Mouse (Mus musculus): Measurements from ENCODE around the gene Adcy7. TPM values are rescaled to one million over a fixed set of nuclear protein-coding genes. Genes with fewer than 3 reads are reported as not detected.

Adcy7 gene
- total and polyA plus RNA-seq, 3 experiments, result 70.0 to 129 (median 117) TPM

DNA sequence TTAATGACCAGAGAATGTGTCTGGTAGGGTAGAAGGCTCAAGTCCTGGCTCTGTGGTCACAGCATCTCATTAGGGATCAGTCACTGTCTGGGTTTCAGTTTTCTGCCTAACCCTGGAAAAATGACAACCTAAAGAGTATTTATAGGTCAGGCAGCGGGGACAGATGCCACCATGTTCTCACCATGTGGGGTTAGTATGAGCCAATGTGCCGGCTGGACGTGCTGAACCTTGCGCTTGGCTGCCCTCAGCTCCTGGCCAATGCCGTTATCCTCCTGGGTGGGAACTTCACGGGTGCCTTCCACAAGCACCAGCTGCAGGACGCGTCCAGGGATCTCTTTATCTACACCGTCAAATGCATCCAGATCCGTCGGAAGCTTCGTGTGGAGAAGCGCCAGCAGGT, 38.1 kb downstream of the Adcy7 start:
- DNase-seq (ENCODE audit: low spot score), result no peak
- Histone ChIP-seq H3K36me3 (replicated peaks) (peaks cover 95% of the 10 kb centered on the region), H3K4me3 (ENCODE audit: low read depth, low read length) (no peak overlapping the region), H3K27me3 (ENCODE audit: insufficient read depth, low read length) (no peaks in the 10 kb centered on the region), H3K4me1 (ENCODE audit: insufficient read depth, low read depth, low read length) (peaks cover 80% of the 10 kb centered on the region), H3K9me3 (replicated peaks) (no peaks in the 10 kb centered on the region)
- no peak for ATAC-seq (ENCODE audit: extremely low read depth, insufficient number of reproducible peaks, low FRiP score, poor library complexity, severe bottlenecking)
- TF ChIP-seq TAL1 (conservative IDR thresholded peaks at IDR 0.05; ENCODE audit: low read depth, low read length), result no peak
- TF ChIP-seq GATA2 (IDR thresholded peaks at IDR 0.05; ENCODE audit: borderline replicate concordance, low read depth, low read length), result no peak
- no peak for TF ChIP-seq POLR2AphosphoS5 (IDR thresholded peaks at IDR 0.05; ENCODE audit: insufficient replicate concordance, low read depth, low read length)
- no peak for TF ChIP-seq CTCF (IDR thresholded peaks at IDR 0.05; ENCODE audit: low read depth, low read length)
- TF ChIP-seq GATA1 (IDR thresholded peaks at IDR 0.05; ENCODE audit: borderline replicate concordance, low read length), result no peak

DNA sequence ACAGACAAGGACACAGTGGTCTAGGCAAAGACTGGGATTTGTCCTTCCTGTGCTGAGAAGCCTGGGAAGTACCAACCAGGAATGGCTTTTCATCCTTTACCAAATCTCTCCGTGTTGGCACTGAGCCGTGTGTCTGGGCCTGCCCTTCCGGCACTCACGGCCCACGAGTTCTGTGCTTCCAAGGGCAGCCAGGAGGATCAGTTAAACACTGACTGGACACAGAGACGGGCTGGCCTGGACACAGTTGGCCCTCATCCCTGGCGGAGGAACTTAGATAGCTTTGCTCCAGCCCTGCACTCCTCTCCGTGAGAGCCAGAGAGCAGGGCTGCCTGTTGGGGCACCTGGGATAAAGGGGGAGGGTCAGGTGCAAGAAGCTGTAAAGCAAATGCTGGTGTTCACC, 40.8 kb downstream of the Adcy7 start:
- H3K9me3 ChIP-seq (replicated peaks), result no peaks in the 10 kb centered on the region
- DNase-seq (ENCODE audit: low spot score), result no peak
- H3K4me3 ChIP-seq (ENCODE audit: low read depth, low read length), result no peak overlapping the region
- peaks cover 100% of the 10 kb centered on the region for H3K36me3 ChIP-seq (replicated peaks)
- H3K4me1 ChIP-seq (ENCODE audit: insufficient read depth, low read depth, low read length), result peaks cover 88% of the 10 kb centered on the region
- no peak for TF ChIP-seq CTCF (IDR thresholded peaks at IDR 0.05; ENCODE audit: low read depth, low read length)
- TF ChIP-seq GATA2 (IDR thresholded peaks at IDR 0.05; ENCODE audit: borderline replicate concordance, low read depth, low read length), result no peak
- no peak for ATAC-seq (ENCODE audit: extremely low read depth, insufficient number of reproducible peaks, low FRiP score, poor library complexity, severe bottlenecking)
- H3K27me3 ChIP-seq (ENCODE audit: insufficient read depth, low read length), result no peaks in the 10 kb centered on the region

DNA sequence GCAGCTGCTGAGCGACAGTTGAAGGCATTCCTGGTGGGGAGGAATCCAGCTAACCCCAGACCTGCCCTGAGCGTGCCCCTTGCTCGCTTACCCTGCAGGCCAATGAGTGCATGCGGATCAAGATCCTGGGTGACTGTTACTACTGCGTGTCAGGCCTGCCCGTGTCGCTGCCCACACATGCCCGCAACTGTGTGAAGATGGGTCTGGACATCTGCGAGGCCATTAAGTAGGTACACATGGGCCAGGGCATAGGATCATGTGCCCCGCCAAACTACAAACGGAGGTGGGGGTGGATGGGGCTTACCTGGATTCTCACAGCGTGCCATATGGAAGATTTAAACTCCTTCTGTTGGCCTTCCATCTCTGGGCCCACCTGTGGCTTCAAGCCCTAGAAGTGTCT, 41.8 kb downstream of the Adcy7 start:
- DNase-seq (ENCODE audit: low spot score) (no peak), ATAC-seq (ENCODE audit: extremely low read depth, insufficient number of reproducible peaks, low FRiP score, poor library complexity, severe bottlenecking) (no peak)
- no peaks in the 10 kb centered on the region for H3K27me3 ChIP-seq (ENCODE audit: insufficient read depth, low read length)
- peaks cover 100% of the 10 kb centered on the region for H3K36me3 ChIP-seq (replicated peaks)
- H3K9me3 ChIP-seq (replicated peaks), result no peaks in the 10 kb centered on the region
- H3K4me1 ChIP-seq (ENCODE audit: insufficient read depth, low read depth, low read length), result peaks cover 85% of the 10 kb centered on the region
- no peak overlapping the region for H3K4me3 ChIP-seq (ENCODE audit: low read depth, low read length)
- TF ChIP-seq TAL1 (conservative IDR thresholded peaks at IDR 0.05; ENCODE audit: low read depth, low read length) (no peak), CTCF (IDR thresholded peaks at IDR 0.05; ENCODE audit: low read depth, low read length) (no peak), POLR2AphosphoS5 (IDR thresholded peaks at IDR 0.05; ENCODE audit: insufficient replicate concordance, low read depth, low read length) (no peak), GATA1 (IDR thresholded peaks at IDR 0.05; ENCODE audit: borderline replicate concordance, low read length) (no peak), GATA2 (IDR thresholded peaks at IDR 0.05; ENCODE audit: borderline replicate concordance, low read depth, low read length) (no peak)

DNA sequence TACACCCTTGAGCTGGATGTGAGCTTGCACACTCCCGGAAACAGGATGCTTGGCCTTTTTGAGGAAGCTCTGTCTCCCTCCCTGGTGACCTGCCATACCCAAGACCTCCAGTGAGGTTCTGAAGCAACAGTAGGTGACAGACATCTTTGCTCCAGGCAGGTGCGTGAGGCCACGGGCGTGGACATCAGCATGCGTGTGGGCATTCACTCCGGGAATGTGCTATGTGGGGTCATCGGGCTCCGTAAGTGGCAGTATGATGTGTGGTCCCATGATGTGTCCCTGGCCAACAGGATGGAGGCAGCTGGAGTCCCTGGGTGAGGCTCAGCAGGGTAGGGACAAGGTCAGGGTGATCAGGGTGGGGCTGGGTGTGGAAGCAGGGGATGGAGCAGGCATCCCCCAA, 43.1 kb downstream of the Adcy7 start:
- DNase-seq (ENCODE audit: low spot score) (no peak), ATAC-seq (ENCODE audit: extremely low read depth, insufficient number of reproducible peaks, low FRiP score, poor library complexity, severe bottlenecking) (no peak)
- Histone ChIP-seq H3K9me3 (replicated peaks) (no peaks in the 10 kb centered on the region), H3K36me3 (replicated peaks) (peaks cover 100% of the 10 kb centered on the region), H3K27me3 (ENCODE audit: insufficient read depth, low read length) (no peaks in the 10 kb centered on the region), H3K4me3 (ENCODE audit: low read depth, low read length) (no peak overlapping the region), H3K4me1 (ENCODE audit: insufficient read depth, low read depth, low read length) (peaks cover 77% of the 10 kb centered on the region)
- TF ChIP-seq CTCF (IDR thresholded peaks at IDR 0.05; ENCODE audit: low read depth, low read length) (no peak), GATA1 (IDR thresholded peaks at IDR 0.05; ENCODE audit: borderline replicate concordance, low read length) (no peak), GATA2 (IDR thresholded peaks at IDR 0.05; ENCODE audit: borderline replicate concordance, low read depth, low read length) (no peak), TAL1 (conservative IDR thresholded peaks at IDR 0.05; ENCODE audit: low read depth, low read length) (no peak), POLR2AphosphoS5 (IDR thresholded peaks at IDR 0.05; ENCODE audit: insufficient replicate concordance, low read depth, low read length) (no peak)

DNA sequence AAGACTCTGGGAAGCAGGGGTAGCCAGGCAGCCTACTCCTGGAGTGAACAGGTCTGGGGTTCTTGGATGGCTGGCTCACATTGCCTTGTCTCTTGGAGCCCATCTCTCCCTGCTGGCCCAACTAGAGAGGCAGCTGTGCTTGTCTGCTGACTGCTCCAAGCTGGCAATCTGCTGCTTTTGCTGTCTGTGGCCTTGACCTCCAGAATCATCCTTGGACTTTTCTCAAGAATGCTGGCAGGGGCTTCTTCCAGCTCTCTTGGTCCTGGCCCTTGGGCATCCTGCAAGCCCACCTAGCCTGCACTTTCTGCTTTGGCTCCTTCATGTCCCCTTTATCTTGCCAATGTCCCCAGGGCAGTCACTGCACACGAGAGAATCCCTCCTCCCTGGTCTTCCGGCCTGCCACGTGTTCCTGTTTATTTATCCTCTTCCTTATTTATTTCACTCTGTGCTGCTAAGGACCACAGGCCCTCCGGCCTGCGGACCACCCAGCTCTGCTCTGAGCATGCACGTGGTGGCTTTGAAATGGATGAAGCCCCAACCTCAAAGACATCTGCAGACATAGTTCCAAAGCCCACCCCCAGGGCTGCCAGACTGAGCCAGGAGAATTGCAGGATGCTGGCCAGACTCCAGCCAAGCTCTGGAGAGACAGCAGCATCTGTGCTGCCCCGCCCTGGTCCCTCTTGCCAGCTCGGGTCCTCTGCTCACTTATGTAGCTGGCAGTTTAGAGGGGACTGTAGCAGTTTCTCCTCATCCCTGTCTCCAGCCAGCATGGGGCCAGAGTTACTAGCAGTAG, 44.1 kb downstream of the Adcy7 start:
- DNase-seq (ENCODE audit: low spot score), result no peak
- peaks cover 100% of the 10 kb centered on the region for H3K36me3 ChIP-seq (replicated peaks)
- H3K27me3 ChIP-seq (ENCODE audit: insufficient read depth, low read length), result no peaks in the 10 kb centered on the region
- H3K4me3 ChIP-seq (ENCODE audit: low read depth, low read length), result no peak overlapping the region
- ATAC-seq (ENCODE audit: extremely low read depth, insufficient number of reproducible peaks, low FRiP score, poor library complexity, severe bottlenecking), result no peak
- peaks cover 75% of the 10 kb centered on the region for H3K4me1 ChIP-seq (ENCODE audit: insufficient read depth, low read depth, low read length)
- no peak for TF ChIP-seq GATA1 (IDR thresholded peaks at IDR 0.05; ENCODE audit: borderline replicate concordance, low read length)
- no peak for TF ChIP-seq TAL1 (conservative IDR thresholded peaks at IDR 0.05; ENCODE audit: low read depth, low read length)
- no peak for TF ChIP-seq CTCF (IDR thresholded peaks at IDR 0.05; ENCODE audit: low read depth, low read length)
- no peak for TF ChIP-seq POLR2AphosphoS5 (IDR thresholded peaks at IDR 0.05; ENCODE audit: insufficient replicate concordance, low read depth, low read length)
- H3K9me3 ChIP-seq (replicated peaks), result no peaks in the 10 kb centered on the region

DNA sequence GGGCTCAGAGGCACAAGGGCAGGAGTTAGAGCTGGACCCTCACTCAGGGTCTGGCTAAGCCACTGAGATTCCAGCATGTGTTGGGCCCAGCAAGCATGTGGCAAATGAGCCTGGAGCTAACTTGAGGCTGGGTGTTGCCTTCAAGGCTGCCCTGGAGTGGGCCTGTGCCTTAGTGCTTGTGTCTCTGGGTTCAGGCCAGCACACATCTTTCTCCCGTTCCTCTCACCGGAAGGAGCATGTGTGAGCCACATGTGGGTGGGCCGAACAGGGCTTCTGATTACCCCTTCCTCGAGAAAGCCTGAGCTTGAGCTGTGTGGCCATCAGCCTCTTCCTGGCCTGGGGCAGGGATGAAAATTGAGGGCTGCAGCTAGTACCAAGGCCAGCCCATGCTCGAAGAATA, 45.1 kb downstream of the Adcy7 start:
- H3K4me1 ChIP-seq (ENCODE audit: insufficient read depth, low read depth, low read length), result peaks cover 75% of the 10 kb centered on the region
- TF ChIP-seq POLR2AphosphoS5 (IDR thresholded peaks at IDR 0.05; ENCODE audit: insufficient replicate concordance, low read depth, low read length), result no peak
- TF ChIP-seq TAL1 (conservative IDR thresholded peaks at IDR 0.05; ENCODE audit: low read depth, low read length), result no peak
- TF ChIP-seq GATA2 (IDR thresholded peaks at IDR 0.05; ENCODE audit: borderline replicate concordance, low read depth, low read length), result no peak
- TF ChIP-seq GATA1 (IDR thresholded peaks at IDR 0.05; ENCODE audit: borderline replicate concordance, low read length), result no peak
- TF ChIP-seq CTCF (IDR thresholded peaks at IDR 0.05; ENCODE audit: low read depth, low read length), result no peak
- no peaks in the 10 kb centered on the region for H3K27me3 ChIP-seq (ENCODE audit: insufficient read depth, low read length)
- DNase-seq (ENCODE audit: low spot score), result no peak
- no peak for ATAC-seq (ENCODE audit: extremely low read depth, insufficient number of reproducible peaks, low FRiP score, poor library complexity, severe bottlenecking)
- peaks cover 100% of the 10 kb centered on the region for H3K36me3 ChIP-seq (replicated peaks)
- no peak overlapping the region for H3K4me3 ChIP-seq (ENCODE audit: low read depth, low read length)
- H3K9me3 ChIP-seq (replicated peaks), result no peaks in the 10 kb centered on the region
